Mouse (Mus musculus) CH12.LX (cell line): ENCODE data around the gene Clnk. TPM values are rescaled to one million over a fixed set of nuclear protein-coding genes. Genes with fewer than 3 reads are reported as not detected.

Source experiments
- DNase-seq: peaks from one replicate; pipeline ENCODE4 v3.0.0-alpha.2; 2013; ENCODE audit errors: extremely low read depth
- H3K27ac ChIP-seq: 2 replicates; pipeline ENCODE4 v1.5.1; 2012; ENCODE audit warnings: low read depth, mild to moderate bottlenecking, control low read depth, moderate library complexity; ENCODE audit not compliant: insufficient read depth
- H3K27me3 ChIP-seq: replicated peaks from 2 replicates; pipeline ENCODE3; 2012; ENCODE audit warnings: inconsistent platforms
- H3K36me3 ChIP-seq, 2 experiments: replicated peaks in 1 of 2; 2 replicates each; pipeline versions ENCODE3 to v1.6.1; 2012; ENCODE audit warnings: inconsistent platforms in 1 of 2, low read length in 1 of 2, mild to moderate bottlenecking in 1 of 2, mixed read lengths in 1 of 2, moderate library complexity in 1 of 2; ENCODE audit not compliant: control insufficient read depth in 1 of 2, insufficient read depth in 1 of 2
- H3K4me1 ChIP-seq, 2 experiments: 2 replicates each; pipeline ENCODE4 v1.6.1; 2012; ENCODE audit warnings: inconsistent platforms in 1 of 2, moderate library complexity in 1 of 2; ENCODE audit not compliant: insufficient read depth in 2 of 2, control insufficient read depth in 1 of 2
- H3K4me2 ChIP-seq: 2 replicates; pipeline ENCODE4 v1.6.1; 2012; ENCODE audit warnings: low read depth, mild to moderate bottlenecking, control low read depth; ENCODE audit not compliant: poor library complexity, insufficient read depth, severe bottlenecking
- H3K4me3 ChIP-seq, 3 experiments: fragments of 150-350 bp in 1 of 3; sonication (generic) in 1 of 3; replicated peaks in 1 of 3; 2 replicates each; pipeline versions ENCODE3 to v1.5.1; 2011 to 2012; ENCODE audit warnings: low read depth in 2 of 3, low read length in 2 of 3, mild to moderate bottlenecking in 2 of 3, moderate library complexity in 2 of 3, control low read depth in 1 of 3, improper control_type of control experiment in 1 of 3, inconsistent platforms in 1 of 3, mixed read lengths in 1 of 3; ENCODE audit not compliant: poor library complexity in 1 of 3
- H3K79me2 ChIP-seq: replicated peaks from 2 replicates; pipeline ENCODE4 v1.6.1; 2012; ENCODE audit warnings: mild to moderate bottlenecking, moderate library complexity; ENCODE audit not compliant: control insufficient read depth, poor library complexity, insufficient read depth, severe bottlenecking; ENCODE audit errors: extremely low read depth
- H3K9ac ChIP-seq: 2 replicates; pipeline ENCODE4 v1.6.1; 2012; ENCODE audit warnings: low read depth, mild to moderate bottlenecking, control low read depth, moderate library complexity; ENCODE audit not compliant: insufficient read depth
- H3K9me3 ChIP-seq: replicated peaks from 2 replicates; pipeline ENCODE3; 2012; ENCODE audit warnings: low read length, inconsistent platforms, mixed read lengths
- E2F4 ChIP-seq: IDR thresholded peaks from 2 replicates; pipeline ENCODE4 v1.6.1; 2011; ENCODE audit warnings: low read depth, low read length, improper control_type of control experiment; ENCODE audit not compliant: insufficient replicate concordance
- ETS1 ChIP-seq: conservative IDR thresholded peaks from 2 replicates; pipeline ENCODE4 v1.6.1; 2012; ENCODE audit warnings: low read depth, mild to moderate bottlenecking, inconsistent platforms, low read length, improper control_type of control experiment, moderate library complexity
- IRF4 ChIP-seq: IDR thresholded peaks from 2 replicates; pipeline ENCODE4 v1.6.1; 2014; ENCODE audit warnings: low read depth, mild to moderate bottlenecking, inconsistent platforms, low read length, improper control_type of control experiment
- JUN ChIP-seq: IDR thresholded peaks from 2 replicates; pipeline ENCODE4 v1.6.1; 2011; ENCODE audit warnings: low read depth, mild to moderate bottlenecking, low read length, improper control_type of control experiment, moderate library complexity; ENCODE audit not compliant: insufficient read depth
- MAFK ChIP-seq: IDR thresholded peaks from 2 replicates; pipeline ENCODE4 v1.6.1; 2011; ENCODE audit warnings: low read length, improper control_type of control experiment; ENCODE audit not compliant: insufficient replicate concordance
- MAX ChIP-seq: IDR thresholded peaks from 2 replicates; pipeline ENCODE4 v1.6.1; 2011; ENCODE audit warnings: low read length, improper control_type of control experiment
- MAZ ChIP-seq: IDR thresholded peaks from 2 replicates; pipeline ENCODE4 v1.6.1; 2012; ENCODE audit warnings: low read depth, mild to moderate bottlenecking, inconsistent platforms, low read length, improper control_type of control experiment, moderate library complexity
- MYC ChIP-seq: IDR thresholded peaks from 2 replicates; pipeline ENCODE4 v1.6.1; 2011; ENCODE audit warnings: low read depth, mild to moderate bottlenecking, improper control_type of control experiment, low read length
- NRF1 ChIP-seq: IDR thresholded peaks from 2 replicates; pipeline ENCODE4 v1.6.1; 2014; ENCODE audit warnings: low read depth, mild to moderate bottlenecking, inconsistent platforms, low read length, improper control_type of control experiment, moderate library complexity
- POLR2A ChIP-seq: IDR thresholded peaks from 2 replicates; pipeline ENCODE4 v1.6.1; 2011; ENCODE audit warnings: low read depth, mild to moderate bottlenecking, improper control_type of control experiment, low read length
- POLR2AphosphoS2 ChIP-seq: IDR thresholded peaks from 2 replicates; pipeline ENCODE4 v1.6.1; 2011; ENCODE audit warnings: low read depth, low read length, improper control_type of control experiment
- RAD21 ChIP-seq: IDR thresholded peaks from 2 replicates; pipeline ENCODE4 v1.6.1; 2011; ENCODE audit warnings: low read depth, mild to moderate bottlenecking, low read length, improper control_type of control experiment, moderate library complexity
- RCOR1 ChIP-seq: conservative IDR thresholded peaks from 2 replicates; pipeline ENCODE4 v1.6.1; 2012; ENCODE audit warnings: low read depth, mild to moderate bottlenecking, inconsistent platforms, low read length, improper control_type of control experiment
- TBP ChIP-seq: conservative IDR thresholded peaks from 2 replicates; pipeline ENCODE4 v1.6.1; 2011; ENCODE audit warnings: low read depth, low read length, improper control_type of control experiment
- USF1 ChIP-seq: IDR thresholded peaks from 2 replicates; pipeline ENCODE4 v1.6.1; 2014; ENCODE audit warnings: low read depth, mild to moderate bottlenecking, inconsistent platforms, low read length, improper control_type of control experiment
- ZC3H11A ChIP-seq: IDR thresholded peaks from 2 replicates; pipeline ENCODE4 v1.6.1; 2012; ENCODE audit warnings: low read depth, mild to moderate bottlenecking, inconsistent platforms, low read length, improper control_type of control experiment
- dilution Hi-C: fragments of 300-500 bp; cut with MboI; formaldehyde crosslinking; loops from 2 replicates; pipeline ENCODE4 v1.14.3; 2020; ENCODE audit warnings: low sequenced_read_pairs; ENCODE audit not compliant: extremely low pct_unique_long_range_greater_than_20kb, extremely low pct_ligation_motif_present
- in situ Hi-C: fragments of 300-500 bp; cut with MboI; formaldehyde crosslinking; loops from 3 replicates; pipeline ENCODE4 v1.14.3; 2019; ENCODE audit warnings: low sequenced_read_pairs, low pct_ligation_motif_present, low pct_unique_long_range_greater_than_20kb, mixed read lengths
- polyA plus RNA-seq: library from polyadenylated mRNA; unstranded; fragments of >175 nt; gene quantifications from 2 replicates; pipeline ENCODE4 v1.2.1, GENCODE M21; 2012; ENCODE audit warnings: low read depth; ENCODE audit not compliant: insufficient read length
- total RNA-seq, 2 experiments: library from RNA; depleted of rRNA; stranded (reverse); fragments of 300-350 nt in 1 of 2; fragments of >200 nt in 1 of 2; gene quantifications; 2 replicates each; pipeline ENCODE4 v1.2.3; 2012 to 2014

Gene Clnk
- total and polyA plus RNA-seq, 3 experiments = not detected

DNA sequence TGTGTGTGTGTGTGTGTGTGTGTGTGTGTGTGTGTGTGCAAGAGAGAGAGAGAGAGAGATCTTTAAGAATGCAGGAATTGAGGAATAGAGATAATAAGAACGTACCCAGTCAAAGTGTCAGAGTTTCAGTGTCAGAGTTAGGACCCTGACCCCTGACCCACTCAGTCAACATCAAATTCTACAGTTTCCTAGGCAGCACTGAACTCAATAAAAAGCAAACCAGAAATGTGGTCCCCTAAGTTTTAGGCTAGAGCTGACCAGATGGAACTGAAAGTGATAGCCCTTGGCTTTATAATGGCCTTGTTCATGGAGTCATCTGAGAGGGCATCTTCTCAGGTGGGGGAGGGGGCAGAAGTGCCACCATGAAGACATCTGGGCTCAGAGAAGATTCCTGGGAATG, 1.7 kb downstream of the Clnk start:
- H3K4me3 ChIP-seq = no peak overlapping the region
- H3K36me3 ChIP-seq = no peaks in the 10 kb centered on the region
- no peak overlapping the region for H3K4me2 ChIP-seq
- no peak for DNase-seq
- H3K27me3 ChIP-seq = no peaks in the 10 kb centered on the region
- in situ Hi-C loops (no loop called here), dilution Hi-C loops (no loop called here)
- no peaks in the 10 kb centered on the region for H3K79me2 ChIP-seq
- H3K4me1 ChIP-seq = peaks cover 0 to 3% of the 10 kb centered on the region in 2 experiments; a peak in 1 of 4 replicates
- H3K9me3 ChIP-seq = no peaks in the 10 kb centered on the region
- TF ChIP-seq JUN (no peak), IRF4 (no peak), MAFK (no peak), RAD21 (no peak), MAZ (no peak), MAX (no peak), POLR2AphosphoS2 (no peak), ZC3H11A (no peak), NRF1 (no peak), MYC (no peak), POLR2A (no peak), TBP (no peak), RCOR1 (no peak), E2F4 (no peak), ETS1 (no peak)
- no peak overlapping the region for H3K9ac ChIP-seq
- no peak overlapping the region for H3K27ac ChIP-seq

DNA sequence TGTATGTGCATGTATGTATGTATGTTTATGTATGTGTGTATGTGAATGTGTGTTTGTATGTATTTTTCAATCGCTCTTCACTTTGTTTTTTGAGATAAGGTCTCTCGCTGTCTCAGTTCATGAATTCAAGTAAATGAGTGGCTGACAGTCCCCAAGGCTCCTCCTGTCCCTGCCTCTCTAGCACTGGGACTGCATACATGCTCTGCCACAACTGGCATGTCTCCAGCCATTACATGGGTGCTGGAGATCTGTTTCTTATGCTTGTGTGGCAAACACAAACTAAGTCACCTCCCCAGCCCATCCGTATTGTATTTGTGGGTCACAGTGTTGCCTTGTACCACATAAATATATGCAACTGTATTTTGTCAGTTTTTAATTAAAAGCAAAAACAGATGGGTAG, 3.7 kb downstream of the Clnk start:
- Histone ChIP-seq H3K4me2 (no peak overlapping the region), H3K27ac (no peak overlapping the region), H3K4me3 (no peak overlapping the region), H3K27me3 (no peaks in the 10 kb centered on the region), H3K9ac (no peak overlapping the region), H3K9me3 (no peaks in the 10 kb centered on the region), H3K4me1 (peaks cover 0 to 3% of the 10 kb centered on the region in 2 experiments; a peak in 1 of 4 replicates), H3K36me3 (no peaks in the 10 kb centered on the region)
- in situ Hi-C loops (no loop called here), dilution Hi-C loops (no loop called here)
- no peak for DNase-seq
- TF ChIP-seq USF1 = no peak
- TF ChIP-seq, all 38 proteins: peak for 0
- H3K79me2 ChIP-seq = no peaks in the 10 kb centered on the region
